Mouse (Mus musculus) lung, embryonic 15.5 days (tissue): ENCODE results near the gene Actr10. TPM values are rescaled to one million over a fixed set of nuclear protein-coding genes. Genes with fewer than 3 reads are reported as not detected.
A peak's percentile ranks its signal among the peaks of the same experiment; 100 is the strongest.

Experiments
- ATAC-seq: fragments of 200-750 bp; cut with Nextera tagmentation; 2 replicates; pipeline ENCODE4 v1.8.0; 2017; ENCODE audit warnings: moderate number of reproducible peaks, borderline replicate concordance; ENCODE audit not compliant: low FRiP score, low TSS enrichment; ENCODE audit errors: extremely low read depth
- H3K27ac ChIP-seq: fragments of 300-500 bp; sonication (generic); 2 replicates; pipeline ENCODE4 v1.5.1; 2015; ENCODE audit warnings: moderate library complexity, mild to moderate bottlenecking, inconsistent platforms
- H3K27me3 ChIP-seq: fragments of 300-500 bp; sonication (generic); 2 replicates; pipeline ENCODE4 v1.6.1; 2015; ENCODE audit warnings: inconsistent platforms
- H3K36me3 ChIP-seq: fragments of 300-500 bp; sonication (generic); 2 replicates; pipeline ENCODE4 v1.6.1; 2015; ENCODE audit warnings: inconsistent platforms
- H3K4me1 ChIP-seq: fragments of 300-500 bp; sonication (generic); 2 replicates; pipeline ENCODE4 v1.6.1; 2015; ENCODE audit warnings: inconsistent platforms
- H3K4me2 ChIP-seq: fragments of 300-500 bp; sonication (generic); 2 replicates; pipeline ENCODE4 v1.6.1; 2015; ENCODE audit warnings: inconsistent platforms, mild to moderate bottlenecking, moderate library complexity
- H3K4me3 ChIP-seq: fragments of 300-500 bp; sonication (generic); 2 replicates; pipeline ENCODE4 v1.5.1; 2015; ENCODE audit warnings: mild to moderate bottlenecking, inconsistent platforms
- H3K9ac ChIP-seq: fragments of 300-500 bp; sonication (generic); 2 replicates; pipeline ENCODE4 v1.6.1; 2015; ENCODE audit warnings: inconsistent platforms
- H3K9me3 ChIP-seq: fragments of 300-500 bp; sonication (generic); 2 replicates; pipeline ENCODE4 v1.6.1; 2016; ENCODE audit warnings: inconsistent platforms
- WGBS: fragments of 180-500 bp; shearing (Covaris S2); methylation state at CpG from one replicate; pipeline ENCODE4 v1.1.7; 2015; 5-methylcytosine and 5-hydroxymethylcytosine counted together
- polyA plus RNA-seq: library from polyadenylated mRNA; unstranded; fragments of >200 nt; fragmentation: Nextera tagmentation; extraction: Ambion mirVana; gene quantifications from 2 replicates; pipeline ENCODE4 v1.2.1, GENCODE M21; 2015

The Actr10 gene
- polyA plus RNA-seq, 1 experiment from 2014 or later, result 240 TPM

DNA sequence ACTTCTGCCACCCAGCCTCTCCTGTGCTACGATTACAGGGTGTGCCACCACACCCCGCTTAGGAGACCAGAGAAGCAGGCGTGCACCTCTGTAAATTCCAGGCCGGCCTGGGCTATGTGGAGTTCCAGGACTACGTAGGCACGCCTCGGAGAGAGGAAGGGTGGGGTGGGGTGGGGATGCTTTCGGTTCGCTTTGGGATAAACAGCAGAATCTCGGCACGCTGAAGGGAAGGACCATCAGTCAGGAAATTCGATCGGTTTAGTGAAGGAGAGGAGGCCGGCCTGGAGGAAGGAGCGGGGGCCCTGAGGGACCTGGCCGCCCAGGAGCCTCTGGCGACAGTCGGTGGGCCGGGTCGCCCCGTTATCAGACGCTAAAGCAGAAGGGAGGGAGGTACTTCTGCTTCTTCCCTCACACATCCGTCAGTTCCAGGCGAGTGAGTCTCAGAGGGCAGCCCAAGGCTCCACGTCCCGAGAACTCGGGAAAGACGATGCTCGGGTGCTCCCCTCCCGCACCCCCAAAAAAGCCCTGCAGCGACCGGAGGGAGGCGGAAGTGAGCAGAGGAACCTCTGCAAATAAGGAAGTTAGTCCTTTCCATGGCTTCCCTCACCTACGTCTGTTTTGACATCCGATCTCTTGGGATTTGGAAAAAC lies 30.6 kb downstream of the Actr10 start:
- Histone ChIP-seq H3K4me3 (peak overlapping the region; percentile 65), H3K9ac (peak overlapping the region; percentile 67), H3K4me1 (peaks cover 9% of the 10 kb centered on the region; the same call in 1 of the 2 replicates), H3K36me3 (peaks cover 8% of the 10 kb centered on the region; the same call in 1 of the 2 replicates), H3K27me3 (no peaks in the 10 kb centered on the region), H3K27ac (peak overlapping the region; percentile 97), H3K4me2 (peak overlapping the region; percentile 66), H3K9me3 (no peaks in the 10 kb centered on the region)
- peak; percentile 87 for ATAC-seq
- under 1% methylated on average over 35 of the region's 35 CpGs for WGBS

DNA sequence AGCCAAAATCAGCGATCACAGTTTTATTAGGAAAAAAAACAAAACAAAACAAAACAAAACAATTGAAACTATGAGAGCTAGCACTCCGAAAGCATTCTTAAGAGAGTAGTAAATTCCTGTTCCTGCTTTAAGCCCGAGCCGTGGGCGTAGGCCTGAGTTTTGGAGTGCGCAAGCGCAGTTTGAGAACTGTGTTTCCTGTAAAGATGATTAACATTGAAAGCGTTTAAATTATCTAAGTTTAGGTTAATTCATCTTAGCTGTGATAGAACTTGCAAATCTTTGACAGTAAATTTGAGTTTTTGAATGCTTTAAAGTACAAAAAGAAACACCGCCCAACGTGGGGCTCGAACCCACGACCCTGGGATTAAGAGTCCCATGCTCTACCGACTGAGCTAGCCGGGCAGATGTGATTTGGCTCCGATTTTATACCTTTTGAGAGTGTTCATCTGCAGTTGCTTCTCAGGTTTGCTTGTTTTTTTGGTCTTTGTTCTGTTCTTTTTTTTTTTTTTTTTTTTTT lies 31.2 kb downstream of the Actr10 start:
- under 1% methylated on average over 15 of the region's 15 CpGs for WGBS
- H3K36me3 ChIP-seq, result peaks cover 6% of the 10 kb centered on the region; the same call in 1 of the 2 replicates
- ATAC-seq, result peak; percentile 68; the same call in 1 of the 2 replicates
- H3K9me3 ChIP-seq, result no peaks in the 10 kb centered on the region
- H3K4me3 ChIP-seq, result peak overlapping the region; percentile 65
- H3K4me2 ChIP-seq, result peak overlapping the region; percentile 66
- peaks cover 12% of the 10 kb centered on the region; the same call in 1 of the 2 replicates for H3K4me1 ChIP-seq
- peak overlapping the region; percentile 97 for H3K27ac ChIP-seq
- H3K27me3 ChIP-seq, result no peaks in the 10 kb centered on the region
- peak overlapping the region; percentile 67; the same call in 1 of the 2 replicates for H3K9ac ChIP-seq

DNA sequence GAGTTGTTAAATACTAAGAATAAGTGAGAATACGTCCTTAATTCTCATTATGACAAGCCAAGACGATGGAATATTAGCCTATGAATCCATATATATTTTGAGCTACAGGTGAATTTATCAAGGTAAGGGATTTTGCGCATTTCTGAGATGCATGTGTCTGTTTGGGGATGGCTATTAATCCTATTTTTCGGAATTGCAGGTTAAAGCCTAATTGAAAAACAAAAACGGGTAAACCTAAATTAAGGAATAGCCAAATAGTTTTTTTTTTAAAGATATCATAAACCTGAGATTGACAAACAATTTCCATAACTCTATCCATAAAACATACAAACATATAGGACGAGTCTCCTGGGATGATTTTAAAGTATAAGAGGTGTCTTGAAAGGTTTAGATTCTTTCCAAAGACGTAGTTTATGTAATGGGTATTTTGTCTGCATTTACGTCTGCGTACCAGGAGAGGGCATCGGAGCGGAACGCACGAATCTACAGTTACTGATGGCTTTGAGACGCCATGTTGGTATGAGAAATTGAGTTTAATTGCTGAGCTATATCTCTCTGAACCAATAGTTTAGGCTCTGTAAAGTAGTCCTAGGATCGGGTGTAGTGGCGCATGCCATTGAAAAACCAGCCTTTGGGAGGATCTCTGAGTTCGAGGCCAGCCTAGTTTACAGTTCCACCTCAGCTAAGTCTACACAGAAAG lies 32.0 kb downstream of the Actr10 start:
- Histone ChIP-seq H3K4me3 (peak overlapping the region; percentile 41), H3K27ac (peak overlapping the region; percentile 61; the same call in 1 of the 2 replicates), H3K36me3 (0 out of 2 replicates have a peak, but pooled peaks cover under 1% of the 10 kb centered on the region), H3K9me3 (no peaks in the 10 kb centered on the region), H3K27me3 (no peaks in the 10 kb centered on the region), H3K9ac (no peak overlapping the region), H3K4me2 (peak overlapping the region; percentile 56), H3K4me1 (peaks cover 12% of the 10 kb centered on the region; the same call in 1 of the 2 replicates)
- no peak for ATAC-seq
- 5% methylated on average over 17 of the region's 17 CpGs for WGBS

DNA sequence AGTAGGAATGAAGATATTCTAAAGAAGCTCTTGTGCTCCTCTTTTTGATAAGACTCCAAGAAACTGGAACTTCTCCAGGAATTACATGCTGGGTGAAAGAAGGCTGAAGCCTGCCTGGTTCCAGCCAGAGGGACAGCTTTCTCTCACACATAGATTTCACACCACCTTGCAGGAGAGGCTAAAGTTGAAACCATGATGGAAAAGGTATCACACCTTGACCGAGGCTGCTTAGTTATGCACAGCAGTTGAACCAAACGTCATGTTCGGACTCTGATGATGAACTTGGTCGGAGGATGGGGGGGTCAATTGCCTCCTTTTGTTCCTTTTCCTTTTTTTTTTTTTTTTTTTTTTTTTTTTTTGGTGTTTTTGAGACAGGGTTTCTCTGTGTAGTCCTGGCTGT lies 36.2 kb downstream of the Actr10 start:
- Histone ChIP-seq H3K4me3 (peak overlapping the region; percentile 83; the same call in 1 of the 2 replicates), H3K27me3 (no peaks in the 10 kb centered on the region), H3K36me3 (peaks cover 5% of the 10 kb centered on the region; the same call in 1 of the 2 replicates), H3K27ac (no peak overlapping the region), H3K9me3 (no peaks in the 10 kb centered on the region), H3K9ac (no peak overlapping the region), H3K4me1 (peaks cover 16% of the 10 kb centered on the region), H3K4me2 (peak overlapping the region; percentile 46)
- 80% methylated on average over 4 of the region's 4 CpGs for WGBS
- no peak for ATAC-seq

DNA sequence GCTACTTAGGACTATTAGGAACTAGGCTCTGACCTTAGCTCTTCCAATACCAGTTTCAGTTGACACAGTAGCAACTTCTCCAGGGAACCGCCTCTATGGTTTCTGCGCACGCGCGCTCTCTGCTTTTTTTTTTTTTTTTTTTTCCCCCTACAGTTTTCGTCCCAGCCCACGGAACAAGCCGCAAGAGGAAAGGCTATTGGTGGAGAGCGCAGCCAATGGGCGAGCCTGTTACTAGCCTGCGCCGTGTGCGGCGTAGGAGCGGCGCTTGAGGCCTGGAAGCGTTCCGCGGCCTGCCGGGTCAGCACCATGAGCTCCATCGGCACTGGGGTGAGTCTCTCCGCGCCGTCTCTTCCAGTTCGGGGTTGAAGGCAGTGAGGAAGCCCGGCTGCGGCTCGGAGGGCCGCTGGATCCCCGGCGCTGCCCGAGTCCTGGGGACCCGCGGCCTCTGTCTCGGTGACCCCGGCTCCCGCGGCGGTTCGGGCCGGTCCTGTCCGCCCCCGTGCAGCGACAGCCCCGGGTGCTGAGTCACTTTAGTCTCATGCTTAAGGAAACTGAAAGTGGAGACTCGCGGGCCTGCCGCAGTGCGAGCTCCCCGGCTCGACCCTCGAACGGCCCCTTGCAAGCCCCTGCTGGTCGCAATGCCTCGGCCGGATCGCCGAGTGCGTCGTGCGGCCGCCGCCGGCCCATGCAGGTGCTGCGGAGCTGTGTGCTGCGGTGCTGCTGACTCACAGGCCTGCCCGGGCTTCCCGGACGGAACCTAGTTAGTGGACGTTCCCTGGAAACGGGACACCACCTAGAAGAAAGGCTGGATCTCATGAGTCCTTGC lies 37.0 kb downstream of the Actr10 start, which contains the start of gene Psma3:
Psma3 (plus strand) TSS at position 181 of the 826 bp plus-strand sequence.
- whole genome bisulfite sequencing, result under 1% methylated on average over 59 of the region's 71 CpGs
- Histone ChIP-seq H3K4me1 (peaks cover 16% of the 10 kb centered on the region), H3K4me3 (peak within 1 kb of the TSS; percentile 83), H3K27me3 (no peaks in the 10 kb centered on the region), H3K27ac (peak within 1 kb of the TSS; percentile 97), H3K9ac (peak within 1 kb of the TSS; percentile 84), H3K36me3 (peaks cover 13% of the 10 kb centered on the region), H3K4me2 (peak within 1 kb of the TSS; percentile 64), H3K9me3 (no peaks in the 10 kb centered on the region)
- ATAC-seq, result peak; percentile 99

DNA sequence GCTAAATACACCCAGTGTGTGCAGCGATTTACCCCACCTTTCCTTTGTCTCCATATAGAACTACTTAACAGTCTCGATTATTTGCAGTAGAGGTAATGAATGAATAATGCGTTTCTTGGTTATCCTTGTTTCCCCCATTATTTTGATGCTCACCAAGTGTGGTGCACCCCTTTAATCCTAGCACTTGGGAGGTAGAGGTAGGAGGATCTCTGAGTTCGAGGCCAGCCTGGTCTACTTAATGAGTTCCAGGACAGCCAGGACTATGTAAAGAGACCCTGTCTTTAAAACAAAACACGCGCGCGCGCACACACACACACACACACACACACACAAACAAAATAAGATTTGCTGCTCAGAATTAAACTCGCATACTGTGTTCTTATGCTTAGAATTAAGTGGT lies 37.7 kb downstream of the Actr10 start:
- H3K4me1 ChIP-seq, result peaks cover 16% of the 10 kb centered on the region
- H3K4me3 ChIP-seq, result peak overlapping the region; percentile 83
- no peak for ATAC-seq
- no peaks in the 10 kb centered on the region for H3K9me3 ChIP-seq
- peak overlapping the region; percentile 84 for H3K9ac ChIP-seq
- 26% methylated on average over 10 of the region's 10 CpGs for WGBS
- peaks cover 18% of the 10 kb centered on the region for H3K36me3 ChIP-seq
- no peaks in the 10 kb centered on the region for H3K27me3 ChIP-seq
- peak overlapping the region; percentile 64 for H3K4me2 ChIP-seq
- peak overlapping the region; percentile 97 for H3K27ac ChIP-seq

DNA sequence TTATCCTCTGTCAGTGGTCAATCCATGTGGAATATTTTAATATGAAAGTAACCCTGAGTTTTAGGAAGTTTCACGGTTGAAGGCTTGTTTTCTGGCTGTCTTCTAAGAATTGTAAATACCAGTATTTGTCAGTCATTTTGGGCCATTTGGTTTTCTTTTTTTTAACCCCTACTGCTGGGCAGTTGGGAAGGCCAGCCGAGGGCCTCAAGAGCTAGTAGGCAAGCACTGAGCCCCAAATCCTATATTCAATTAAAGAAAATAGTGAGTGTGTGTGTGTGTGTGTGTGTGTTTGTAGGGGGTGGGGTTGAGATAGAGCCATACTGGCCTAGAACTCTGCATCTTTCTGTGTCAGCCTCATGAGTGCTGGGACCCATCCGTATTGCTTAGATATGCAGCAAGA lies 38.2 kb downstream of the Actr10 start:
- peaks cover 16% of the 10 kb centered on the region for H3K4me1 ChIP-seq
- no peaks in the 10 kb centered on the region for H3K9me3 ChIP-seq
- H3K4me2 ChIP-seq, result peak overlapping the region; percentile 64
- H3K27ac ChIP-seq, result no peak overlapping the region
- WGBS, result 59% methylated on average over 3 of the region's 3 CpGs
- H3K36me3 ChIP-seq, result peaks cover 18% of the 10 kb centered on the region
- H3K4me3 ChIP-seq, result peak overlapping the region; percentile 83
- H3K9ac ChIP-seq, result peak overlapping the region; percentile 84; the same call in 1 of the 2 replicates
- no peak for ATAC-seq
- no peaks in the 10 kb centered on the region for H3K27me3 ChIP-seq

DNA sequence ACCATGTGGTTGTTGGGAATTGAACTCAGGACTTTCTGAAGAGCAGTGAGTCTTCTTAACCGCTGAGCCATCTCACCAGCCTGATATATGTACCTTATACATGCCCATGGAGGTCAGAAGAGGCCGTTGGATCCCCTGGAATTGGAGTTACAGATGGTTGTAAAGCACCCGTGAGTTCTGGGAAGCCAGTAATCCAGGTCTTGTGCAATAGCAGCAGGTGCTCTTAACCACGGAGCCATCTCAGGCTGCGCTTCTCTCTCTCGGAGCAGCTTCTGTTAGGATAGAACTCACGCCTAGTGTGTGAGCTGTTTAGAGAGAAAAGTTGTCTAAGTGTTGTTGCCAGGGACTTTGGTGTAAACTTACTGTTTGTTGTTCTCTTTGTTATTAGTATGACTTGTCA lies 40.7 kb downstream of the Actr10 start:
- WGBS, result 85% methylated on average over 7 of the region's 7 CpGs
- Histone ChIP-seq H3K4me2 (no peak overlapping the region), H3K9me3 (no peaks in the 10 kb centered on the region), H3K27ac (no peak overlapping the region), H3K9ac (no peak overlapping the region), H3K4me1 (peaks cover 16% of the 10 kb centered on the region), H3K4me3 (no peak overlapping the region), H3K36me3 (peaks cover 24% of the 10 kb centered on the region), H3K27me3 (no peaks in the 10 kb centered on the region)
- no peak for ATAC-seq

DNA sequence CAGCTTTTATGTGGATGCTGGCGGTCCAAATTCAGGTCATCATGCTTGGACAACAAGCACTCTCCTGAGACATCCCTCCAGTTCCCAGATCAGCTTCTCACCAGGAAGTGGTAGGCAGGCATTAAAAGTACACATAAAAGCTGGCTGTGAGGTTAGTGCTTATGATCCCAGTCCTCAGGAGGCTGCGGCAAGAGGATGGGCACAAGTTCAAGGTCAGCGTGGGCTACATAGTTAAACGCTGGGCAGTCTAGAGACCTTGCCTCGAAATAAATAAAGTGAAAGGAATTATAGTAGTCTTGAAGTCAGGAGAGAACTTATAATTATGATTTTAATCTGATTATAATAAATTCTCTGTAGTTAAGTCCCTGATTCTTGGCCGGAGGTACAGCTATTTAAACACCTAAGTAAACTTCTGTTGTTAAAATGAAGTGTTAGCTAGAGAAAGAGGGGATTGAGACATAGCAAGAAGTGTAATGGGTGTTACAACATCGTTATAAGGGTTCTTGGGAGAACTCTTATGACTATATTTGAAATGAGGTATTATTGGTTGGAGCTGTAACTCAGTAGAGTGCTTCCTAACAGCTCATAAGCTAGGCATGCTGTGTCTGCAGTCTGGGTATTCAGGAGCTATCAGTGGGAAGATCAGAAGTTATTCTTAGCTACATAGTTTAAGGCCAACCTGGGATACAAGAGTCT lies 47.3 kb downstream of the Actr10 start:
- H3K9ac ChIP-seq, result no peak overlapping the region
- no peaks in the 10 kb centered on the region for H3K27me3 ChIP-seq
- H3K4me1 ChIP-seq, result no peaks in the 10 kb centered on the region
- H3K9me3 ChIP-seq, result no peaks in the 10 kb centered on the region
- ATAC-seq, result no peak
- no peak overlapping the region for H3K27ac ChIP-seq
- 87% methylated on average over 7 of the region's 7 CpGs for WGBS
- H3K36me3 ChIP-seq, result peaks cover 62% of the 10 kb centered on the region
- no peak overlapping the region for H3K4me3 ChIP-seq
- no peak overlapping the region for H3K4me2 ChIP-seq

DNA sequence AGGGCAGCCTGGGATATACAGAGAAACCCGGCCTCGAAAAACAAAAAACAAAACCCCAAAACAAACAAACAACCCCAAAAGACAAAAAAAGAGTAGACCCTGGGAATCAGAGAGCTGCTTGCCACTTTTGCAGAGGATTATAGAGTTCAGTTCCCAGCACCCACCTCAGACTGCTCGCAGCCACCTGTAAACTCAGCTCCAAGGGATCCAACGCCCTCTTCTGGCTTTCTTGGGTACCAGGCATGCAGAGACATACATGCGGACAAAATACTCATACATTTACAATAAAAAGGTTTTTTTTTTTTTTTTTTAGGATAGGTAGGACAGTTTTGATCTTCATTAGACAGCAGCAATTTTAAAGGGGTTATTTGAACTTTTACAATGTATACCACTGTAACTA lies 59.6 kb downstream of the Actr10 start:
- Histone ChIP-seq H3K27me3 (no peaks in the 10 kb centered on the region), H3K9ac (no peak overlapping the region), H3K4me2 (no peak overlapping the region), H3K4me1 (peaks cover 13% of the 10 kb centered on the region), H3K9me3 (no peaks in the 10 kb centered on the region), H3K4me3 (no peak overlapping the region), H3K27ac (no peak overlapping the region), H3K36me3 (peaks cover 45% of the 10 kb centered on the region)
- 94% methylated on average over 5 of the region's 5 CpGs for WGBS
- no peak for ATAC-seq

DNA sequence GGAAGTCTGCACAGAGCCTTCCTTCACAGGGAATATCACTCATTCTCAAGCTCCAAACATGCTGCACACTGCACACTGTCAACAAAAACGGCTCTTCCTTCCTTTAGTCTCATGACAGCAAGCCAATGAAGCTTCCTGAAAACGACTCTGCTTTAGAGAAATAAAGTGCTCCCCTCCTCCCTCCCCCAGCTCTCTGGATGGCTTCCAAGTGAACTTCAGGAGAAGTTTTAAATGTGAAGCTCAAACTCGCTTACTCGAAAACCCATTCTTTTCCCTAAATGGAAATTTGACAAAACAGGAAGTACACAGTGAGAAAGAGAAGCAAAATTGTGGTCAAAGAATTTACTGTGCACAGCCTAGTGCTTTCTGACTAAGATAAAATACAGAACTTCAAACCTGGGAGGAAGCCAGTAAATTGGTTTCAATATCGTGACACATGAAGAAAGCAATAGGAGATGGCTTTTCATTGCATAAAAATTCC lies 61.8 kb downstream of the Actr10 start:
- no peak overlapping the region; the same call in 1 of the 2 replicates for H3K4me3 ChIP-seq
- H3K9me3 ChIP-seq, result no peaks in the 10 kb centered on the region
- peak; percentile 65; the same call in 1 of the 2 replicates for ATAC-seq
- H3K36me3 ChIP-seq, result peaks cover 42% of the 10 kb centered on the region
- peak overlapping the region; percentile 35 for H3K4me2 ChIP-seq
- no peaks in the 10 kb centered on the region for H3K27me3 ChIP-seq
- WGBS, result 23% methylated on average over 5 of the region's 5 CpGs
- H3K27ac ChIP-seq, result peak overlapping the region; percentile 77
- H3K4me1 ChIP-seq, result peaks cover 13% of the 10 kb centered on the region
- H3K9ac ChIP-seq, result no peak overlapping the region
